Mouse (Mus musculus) liver, postnatal 0 days (tissue): Measurements from ENCODE around the gene Fkbp6. TPM values are rescaled to one million over a fixed set of nuclear protein-coding genes. Genes with fewer than 3 reads are reported as not detected.
A peak's percentile ranks its signal among the peaks of the same experiment; 100 is the strongest.

Experiments
- ATAC-seq: fragments of 200-750 bp; cut with Nextera tagmentation; 2 replicates; pipeline ENCODE4 v1.8.0; 2017; ENCODE audit warnings: mild to moderate bottlenecking, moderate library complexity
- DNase-seq: peaks from one replicate; pipeline ENCODE4 v3.0.0-alpha.2; 2016
- H3K27ac ChIP-seq: fragments of 300-500 bp; sonication (generic); 2 replicates; pipeline ENCODE4 v1.5.1; 2014; ENCODE audit warnings: antibody characterized with exemption, moderate library complexity, mild to moderate bottlenecking, low read depth
- H3K27me3 ChIP-seq: fragments of 300-500 bp; sonication (generic); 2 replicates; pipeline ENCODE4 v1.6.1; 2014; ENCODE audit warnings: low read length, control low read depth, mixed read lengths; ENCODE audit not compliant: insufficient read depth
- H3K36me3 ChIP-seq: fragments of 300-500 bp; sonication (generic); replicated peaks from 2 replicates; pipeline ENCODE4 v1.6.1; 2014; ENCODE audit warnings: mild to moderate bottlenecking, control low read depth, low read length, moderate library complexity, mixed read lengths; ENCODE audit not compliant: insufficient read depth
- H3K4me1 ChIP-seq: fragments of 300-500 bp; sonication (generic); 2 replicates; pipeline ENCODE4 v1.6.1; 2014; ENCODE audit warnings: antibody characterized with exemption, mild to moderate bottlenecking, control low read depth; ENCODE audit not compliant: insufficient read depth
- H3K4me2 ChIP-seq: fragments of 300-500 bp; sonication (generic); 2 replicates; pipeline ENCODE4 v1.6.1; 2014; ENCODE audit warnings: low read depth, mild to moderate bottlenecking, low read length, moderate library complexity, mixed read lengths
- H3K4me3 ChIP-seq: fragments of 300-500 bp; sonication (generic); 2 replicates; pipeline ENCODE4 v1.5.1; 2014; ENCODE audit warnings: low read depth, low read length
- H3K9ac ChIP-seq: fragments of 300-500 bp; sonication (generic); replicated peaks from 2 replicates; pipeline ENCODE4 v1.6.1; 2014; ENCODE audit warnings: mild to moderate bottlenecking, moderate library complexity
- H3K9me3 ChIP-seq: fragments of 300-500 bp; sonication (generic); 2 replicates; pipeline ENCODE4 v1.6.1; 2016; ENCODE audit warnings: mild to moderate bottlenecking, control low read depth, low read length, mixed read lengths
- CTCF ChIP-seq: sonication (generic); IDR thresholded peaks from 2 replicates; pipeline ENCODE4 v1.5.1; 2016; ENCODE audit warnings: antibody characterized with exemption, low read depth
- EP300 ChIP-seq: IDR thresholded peaks from 2 replicates; pipeline ENCODE4 v1.6.1; 2016; ENCODE audit warnings: antibody characterized with exemption, low read depth, mild to moderate bottlenecking
- WGBS: fragments of 180-500 bp; shearing (Covaris S2); extraction: QIAGEN DNeasy Blood & Tissue Kit; methylation state at CpG from one replicate; pipeline ENCODE4 v1.1.7; 2014; ENCODE audit not compliant: insufficient replicate concordance; 5-methylcytosine and 5-hydroxymethylcytosine counted together
- polyA plus RNA-seq: library from polyadenylated mRNA; unstranded; fragments of >200 nt; fragmentation: Nextera tagmentation; extraction: Ambion mirVana; gene quantifications from 2 replicates; pipeline ENCODE4 v1.2.1, GENCODE M21; 2015

The Fkbp6 gene
- polyA plus RNA-seq, 1 experiment from 2014 or later = not detected

DNA sequence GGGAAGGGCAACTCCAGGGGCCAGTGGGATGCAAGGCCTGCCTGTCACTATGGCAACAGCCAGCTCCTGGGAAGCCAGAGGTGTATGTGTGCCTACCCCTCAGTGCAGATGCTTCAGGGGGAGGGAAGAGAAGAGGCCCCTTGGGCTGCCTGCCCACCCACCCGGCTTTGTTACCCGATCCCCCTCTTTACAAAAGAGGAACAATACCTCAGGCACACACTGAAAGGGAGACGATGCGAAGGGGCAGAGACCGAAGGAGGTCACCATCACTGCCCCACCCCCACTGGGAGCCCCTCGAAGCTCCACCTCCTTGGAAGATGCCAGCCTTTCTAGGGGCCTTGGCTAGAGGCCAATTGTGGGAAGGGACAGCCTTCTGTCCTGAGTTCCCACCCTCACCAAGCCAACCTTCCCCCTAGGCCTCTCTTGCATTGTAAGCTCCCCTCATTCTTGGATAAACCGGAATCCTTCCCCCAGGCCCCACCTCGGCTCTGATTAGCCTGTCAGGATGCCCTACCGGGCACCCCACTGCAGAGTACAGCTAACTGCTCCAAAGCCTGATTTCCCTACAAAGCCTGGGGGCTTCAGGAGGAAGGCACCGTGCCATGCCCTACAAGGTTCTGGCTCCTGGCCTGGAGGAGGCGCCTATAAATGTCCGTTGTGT, 96.0 kb downstream of the Fkbp6 start:
- 36% methylated on average over 12 of the region's 12 CpGs for WGBS
- peaks cover 29% of the 10 kb centered on the region for H3K27me3 ChIP-seq
- no peak for ATAC-seq

DNA sequence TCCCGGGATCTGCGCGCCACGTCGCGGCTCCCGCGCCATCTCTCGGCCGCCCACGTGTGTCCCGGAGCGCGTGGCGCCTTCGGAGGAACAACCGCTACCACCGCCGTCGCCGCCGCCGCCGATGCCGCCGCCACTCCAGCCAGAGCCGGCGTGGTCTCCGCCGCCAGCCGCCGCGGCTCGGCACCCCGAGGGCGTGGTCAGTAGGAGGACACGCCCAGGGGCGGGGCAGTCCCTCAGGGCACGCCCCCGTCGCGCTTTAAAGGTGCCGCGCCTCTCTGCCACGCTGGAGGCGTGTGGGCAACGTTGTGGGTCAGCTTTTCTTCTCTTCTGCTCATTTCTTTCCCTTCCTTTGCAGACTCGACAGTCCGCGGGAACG, 98.8 kb downstream of the Fkbp6 start, which contains the start of gene Fzd9:
Gene Fzd9, minus strand, starts transcription at position 152 of the 376 bp plus-strand sequence.
- H3K36me3 ChIP-seq = peaks cover 8% of the 10 kb centered on the region; the same call in 1 of the 2 replicates
- H3K9me3 ChIP-seq = no peaks in the 10 kb centered on the region; the same call in 1 of the 2 replicates
- no peak within 1 kb of the TSS for H3K27ac ChIP-seq
- WGBS = under 1% methylated on average over 48 of the region's 51 CpGs
- peak; percentile 89 for ATAC-seq
- TF ChIP-seq EP300 (no peak), CTCF (no peak)
- H3K4me2 ChIP-seq = peak within 1 kb of the TSS; percentile 93
- 0 out of 2 replicates have a peak within 1 kb of the TSS, but pooled peaks have one; percentile 7 for H3K9ac ChIP-seq
- H3K4me1 ChIP-seq = peaks cover 10% of the 10 kb centered on the region
- DNase-seq = peak; percentile 88
- H3K4me3 ChIP-seq = peak within 1 kb of the TSS; percentile 55
- peaks cover 31% of the 10 kb centered on the region for H3K27me3 ChIP-seq

More for the DNA sequence above, 96.0 kb downstream of the Fkbp6 start:
- Histone ChIP-seq H3K9me3 (peaks cover 5% of the 10 kb centered on the region), H3K36me3 (no peaks in the 10 kb centered on the region), H3K4me1 (peaks cover 10% of the 10 kb centered on the region), H3K27ac (no peak overlapping the region), H3K4me3 (no peak overlapping the region), H3K9ac (no peak overlapping the region), H3K4me2 (no peak overlapping the region)
- TF ChIP-seq CTCF (no peak), EP300 (no peak)
- no peak for DNase-seq

DNA sequence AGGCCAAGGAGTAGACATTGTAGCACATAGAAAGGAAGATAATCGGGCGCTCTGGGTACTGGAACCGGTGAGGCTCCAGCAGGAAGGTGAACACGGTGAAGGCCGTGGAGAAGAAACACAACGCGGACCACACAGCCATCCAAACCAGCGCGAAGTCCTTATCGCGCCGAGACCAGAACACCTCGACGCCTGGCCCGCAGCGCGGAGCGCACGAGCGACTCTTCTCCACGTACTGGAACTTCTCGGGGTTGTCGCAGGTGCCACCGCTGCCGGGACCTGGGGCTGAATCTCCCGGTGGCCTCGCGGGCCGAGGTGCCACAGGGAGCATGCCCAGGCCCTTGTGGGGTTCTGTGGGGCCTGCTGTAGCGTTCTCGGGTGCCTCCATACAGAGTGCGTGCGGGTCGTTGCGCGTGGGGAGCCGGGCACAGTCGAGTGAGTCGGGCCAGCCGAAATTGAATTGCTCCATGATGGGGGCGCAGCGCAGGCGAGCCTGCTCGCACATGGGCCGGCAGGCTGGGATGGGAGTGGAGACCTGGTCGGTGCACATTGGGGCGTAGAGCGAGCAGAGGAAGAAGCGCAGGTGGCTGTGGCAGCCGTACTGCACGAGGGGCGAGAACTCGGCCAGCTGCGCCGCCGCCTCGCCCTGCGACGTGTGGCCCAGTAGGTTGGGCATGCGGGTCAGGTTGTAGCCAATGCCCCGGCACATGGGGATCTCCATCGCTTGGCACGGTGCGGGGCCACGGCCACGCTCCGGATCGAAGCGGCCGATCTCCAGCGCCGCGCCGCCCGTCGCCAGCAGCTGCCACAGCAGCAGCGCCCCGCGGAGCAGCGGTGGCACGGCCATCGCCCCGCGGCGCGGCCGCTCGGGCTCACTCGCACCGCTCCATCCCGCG, 99.4 kb downstream of the Fkbp6 start:
- H3K27ac ChIP-seq = no peak overlapping the region
- H3K27me3 ChIP-seq = peaks cover 31% of the 10 kb centered on the region
- 0 out of 2 replicates have a peak overlapping the region, but pooled peaks have one; percentile 7 for H3K9ac ChIP-seq
- peak overlapping the region; percentile 55 for H3K4me3 ChIP-seq
- 4% methylated on average over 79 of the region's 92 CpGs for WGBS
- no peak for TF ChIP-seq CTCF
- no peak for TF ChIP-seq EP300
- DNase-seq (peak; percentile 43), ATAC-seq (peak; percentile 63)
- H3K4me2 ChIP-seq = peak overlapping the region; percentile 93
- H3K36me3 ChIP-seq = peaks cover 15% of the 10 kb centered on the region
- peaks cover 10% of the 10 kb centered on the region for H3K4me1 ChIP-seq
- H3K9me3 ChIP-seq = no peaks in the 10 kb centered on the region

DNA sequence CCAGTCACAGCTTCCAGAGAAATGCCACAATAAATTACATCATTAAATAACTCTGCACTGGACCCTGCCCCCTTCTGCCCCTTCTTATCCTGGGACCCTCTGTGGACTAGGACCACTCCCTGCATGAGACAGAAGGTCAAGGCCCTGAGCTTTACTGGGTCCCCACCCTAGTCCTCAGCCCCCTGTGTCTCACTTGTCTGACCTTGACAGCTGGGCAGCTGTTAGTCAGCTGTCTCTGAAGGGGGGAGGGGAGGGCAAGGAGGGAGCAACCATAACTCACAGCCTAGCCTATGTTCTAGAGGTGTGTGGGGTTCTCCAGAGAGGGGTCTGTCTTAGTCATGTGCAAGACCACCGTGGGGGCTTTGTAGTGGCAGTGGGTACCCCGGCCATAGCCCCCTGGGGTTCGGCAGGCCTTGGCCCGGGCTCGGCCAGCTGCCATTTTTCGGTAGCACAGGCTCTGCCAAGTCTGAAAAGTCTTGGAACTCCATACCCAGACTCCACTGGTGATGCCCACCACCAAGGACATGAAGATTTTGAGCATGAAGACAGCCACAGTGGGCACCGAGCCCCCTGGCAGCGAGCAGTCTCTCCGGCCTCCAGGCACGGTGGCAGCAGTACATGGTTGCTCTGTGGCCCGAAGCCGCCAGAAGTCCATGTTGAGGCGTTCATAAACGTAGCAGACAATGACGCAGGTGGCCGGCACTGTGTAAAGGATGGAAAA, 100.7 kb downstream of the Fkbp6 start:
- Histone ChIP-seq H3K4me2 (no peak overlapping the region), H3K27me3 (peaks cover 31% of the 10 kb centered on the region), H3K9me3 (no peaks in the 10 kb centered on the region), H3K9ac (no peak overlapping the region), H3K4me1 (peaks cover 10% of the 10 kb centered on the region), H3K27ac (no peak overlapping the region), H3K4me3 (no peak overlapping the region), H3K36me3 (peaks cover 27% of the 10 kb centered on the region)
- WGBS = 81% methylated on average over 15 of the region's 16 CpGs
- no peak for ATAC-seq
- no peak for TF ChIP-seq CTCF
- TF ChIP-seq EP300 = no peak
- DNase-seq = no peak

DNA sequence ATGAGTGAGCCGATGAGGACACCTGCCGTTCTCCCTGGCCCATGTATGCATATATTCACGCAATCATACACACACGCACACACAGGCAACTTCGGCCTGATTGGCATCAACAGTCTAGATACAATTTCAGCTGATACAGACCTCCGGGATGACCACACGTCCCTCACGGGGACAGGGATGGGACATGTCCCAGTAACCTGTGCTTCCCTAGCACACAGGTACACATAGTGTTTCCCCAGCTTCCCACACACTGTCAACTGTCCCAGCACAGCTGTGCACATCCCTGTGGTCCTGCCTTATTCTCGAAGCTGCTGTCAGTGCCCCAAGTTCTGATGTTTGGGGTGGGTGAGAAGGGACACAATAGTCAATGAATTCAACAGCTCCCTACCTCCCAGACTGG, 102.5 kb downstream of the Fkbp6 start:
- Histone ChIP-seq H3K9me3 (no peaks in the 10 kb centered on the region), H3K4me3 (no peak overlapping the region), H3K36me3 (peaks cover 42% of the 10 kb centered on the region), H3K9ac (no peak overlapping the region), H3K27ac (no peak overlapping the region), H3K4me1 (peaks cover 10% of the 10 kb centered on the region), H3K27me3 (peaks cover 31% of the 10 kb centered on the region), H3K4me2 (no peak overlapping the region)
- 69% methylated on average over 9 of the region's 9 CpGs for WGBS
- DNase-seq = no peak
- TF ChIP-seq CTCF (no peak), EP300 (no peak)
- no peak for ATAC-seq
